Mouse (Mus musculus): ENCODE measurements around the gene Ezh1.
A peak's percentile ranks its signal among the peaks of the same experiment; 100 is the strongest.

Gene Ezh1

DNA sequence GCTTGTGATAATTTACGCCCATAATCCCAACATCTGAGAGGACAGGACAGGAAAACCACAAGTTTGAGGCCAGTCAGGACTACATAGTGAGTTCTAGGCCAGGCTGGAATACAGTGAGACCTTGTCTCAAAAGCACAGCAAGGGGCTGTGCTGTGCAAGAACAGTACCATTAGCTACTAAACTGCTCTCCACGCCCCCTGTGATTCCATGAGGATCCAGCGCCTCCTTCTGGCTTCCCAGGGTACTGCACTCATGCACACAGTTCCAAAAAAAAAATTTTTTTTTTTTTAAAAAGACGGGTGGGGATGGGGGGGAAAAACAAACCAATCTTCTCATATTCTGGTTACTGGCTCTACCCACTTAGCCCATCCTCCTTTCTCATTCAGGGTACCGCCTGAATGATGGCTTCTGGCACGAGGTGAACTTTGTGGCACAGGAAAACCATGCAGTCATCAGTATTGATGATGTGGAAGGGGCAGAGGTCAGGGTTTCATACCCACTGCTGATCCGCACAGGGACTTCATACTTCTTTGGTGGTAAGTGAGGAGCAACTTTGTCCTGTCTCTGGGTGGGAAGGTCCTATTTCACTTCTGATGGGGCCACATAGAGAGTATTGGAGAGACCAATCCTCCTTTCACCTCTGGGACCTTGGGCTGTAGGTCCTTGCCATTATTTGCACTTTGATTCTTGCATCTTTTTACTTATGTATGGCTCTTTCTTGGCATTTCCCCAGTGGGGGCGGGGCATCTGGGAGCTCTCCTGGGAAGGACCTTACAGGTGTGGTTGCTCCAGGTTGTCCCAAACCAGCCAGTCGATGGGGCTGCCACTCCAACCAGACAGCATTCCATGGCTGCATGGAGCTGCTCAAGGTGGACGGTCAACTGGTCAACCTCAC is 45.2 kb downstream of the Ezh1 start:
- DNase-seq (ENCODE audit: low spot score), result no peak

DNA sequence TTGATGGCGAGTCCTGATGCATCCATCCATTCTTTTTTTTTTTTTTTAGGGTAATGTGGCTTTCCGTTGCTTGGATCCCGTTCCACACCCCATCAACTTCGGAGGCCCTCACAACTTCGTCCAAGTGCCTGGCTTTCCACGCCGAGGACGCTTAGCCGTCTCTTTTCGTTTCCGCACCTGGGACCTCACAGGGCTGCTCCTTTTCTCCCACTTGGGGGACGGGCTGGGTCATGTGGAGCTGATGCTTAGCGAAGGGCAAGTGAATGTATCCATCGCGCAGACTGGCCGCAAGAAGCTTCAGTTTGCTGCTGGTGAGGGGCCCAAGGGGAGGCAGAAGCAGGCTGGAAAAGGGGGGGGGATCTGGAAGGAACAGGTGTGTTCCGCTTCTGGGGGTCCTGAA is 46.0 kb downstream of the Ezh1 start:
- no peak for DNase-seq (ENCODE audit: low spot score)

DNA sequence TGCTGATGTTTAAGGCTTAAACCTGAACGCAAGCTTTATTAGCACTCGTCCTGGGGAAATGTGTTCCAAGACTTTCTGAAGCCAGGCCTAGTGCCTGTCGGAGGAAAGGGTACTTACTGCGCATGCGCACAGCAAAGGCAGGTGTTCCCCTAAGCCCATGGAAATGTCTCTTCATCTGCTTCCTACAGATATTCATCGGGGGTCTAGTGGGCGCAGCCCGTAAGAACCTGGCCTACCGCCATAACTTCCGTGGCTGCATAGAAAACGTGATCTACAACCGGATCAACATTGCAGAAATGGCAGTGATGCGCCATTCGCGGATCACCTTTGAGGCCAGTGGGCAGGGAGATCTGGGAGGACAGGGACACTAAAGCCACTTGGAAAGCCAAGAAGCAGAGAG is 47.0 kb downstream of the Ezh1 start:
- no peak for DNase-seq (ENCODE audit: low spot score)

DNA sequence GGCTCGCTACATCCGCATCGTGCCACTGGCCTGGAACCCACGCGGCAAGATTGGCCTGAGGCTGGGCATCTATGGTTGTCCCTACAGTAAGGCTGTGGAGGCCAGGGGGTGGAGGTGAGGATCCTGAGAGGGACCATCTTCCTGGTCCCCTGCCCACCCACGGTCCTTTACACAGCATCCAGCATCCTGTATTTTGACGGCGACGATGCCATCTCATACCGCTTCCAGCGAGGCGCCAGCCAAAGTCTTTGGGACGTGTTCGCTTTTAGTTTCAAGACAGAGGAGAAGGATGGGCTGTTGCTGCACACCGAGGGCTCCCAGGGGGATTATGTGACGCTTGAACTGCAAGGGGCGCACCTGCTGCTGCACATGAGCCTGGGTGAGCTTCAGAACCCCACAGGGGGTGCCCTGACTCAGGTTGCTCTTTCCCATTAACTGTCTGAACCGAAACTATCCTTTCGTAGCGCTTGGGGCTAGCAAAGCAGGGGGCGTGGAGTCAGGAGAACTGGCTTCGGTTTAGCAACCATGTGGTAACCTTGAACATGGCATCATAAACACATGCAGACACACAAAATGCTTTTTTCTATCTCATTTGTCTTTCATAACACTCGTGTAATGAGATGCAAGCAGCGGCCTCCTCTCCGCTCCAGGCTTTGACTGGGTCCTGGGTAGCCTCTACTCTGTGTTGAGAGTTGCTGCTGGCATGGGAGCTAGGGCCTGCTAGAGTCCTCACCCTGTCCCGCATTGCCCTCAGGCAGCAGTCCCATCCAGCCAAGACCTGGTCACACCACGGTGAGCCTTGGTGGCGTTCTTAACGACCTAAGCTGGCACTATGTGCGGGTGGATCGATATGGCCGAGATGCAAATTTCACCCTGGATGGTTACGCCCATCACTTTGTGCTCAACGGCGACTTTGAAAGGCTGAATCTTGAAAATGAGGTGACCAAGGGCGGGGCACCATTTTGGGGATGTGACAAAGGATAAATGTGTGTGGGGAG is 47.9 kb downstream of the Ezh1 start:
- no peak for DNase-seq (ENCODE audit: low spot score)

DNA sequence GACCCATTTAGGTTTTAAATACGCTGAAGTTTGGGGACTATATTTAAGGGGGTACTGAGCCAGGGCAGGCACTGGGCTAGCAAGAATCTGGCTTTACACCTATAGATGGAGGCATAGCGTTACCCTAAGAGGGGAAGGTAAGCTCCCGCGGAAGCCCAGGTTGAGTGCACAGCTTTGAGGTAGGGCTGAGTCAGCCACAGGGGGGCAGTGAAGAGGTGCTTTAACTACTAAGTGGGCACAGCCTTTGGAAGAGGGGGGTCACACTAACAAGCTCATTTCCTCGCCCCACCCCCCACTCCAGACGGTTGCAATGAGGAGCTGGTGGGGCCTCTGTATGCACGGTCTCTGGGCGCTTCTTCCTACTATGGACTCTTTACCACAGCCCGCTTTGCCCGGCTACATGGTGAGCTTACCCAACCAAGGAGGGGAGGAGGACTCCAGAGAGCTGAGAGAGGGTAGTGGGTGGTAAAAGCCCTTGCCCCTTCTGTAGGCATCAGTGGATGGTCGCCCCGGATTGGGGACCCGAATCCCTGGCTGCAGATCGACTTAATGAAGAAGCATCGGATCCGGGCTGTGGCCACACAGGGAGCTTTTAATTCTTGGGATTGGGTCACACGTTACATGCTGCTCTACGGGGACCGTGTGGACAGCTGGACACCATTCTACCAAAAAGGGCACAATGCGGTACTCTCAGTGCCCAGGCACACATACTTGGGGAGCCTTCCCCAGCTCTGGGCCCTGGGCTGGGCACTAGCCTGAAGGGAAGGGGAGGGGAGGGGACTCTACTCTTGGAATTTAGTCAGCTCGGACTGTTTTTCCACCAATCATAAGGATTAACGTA is 49.1 kb downstream of the Ezh1 start:
- no peak for DNase-seq (ENCODE audit: low spot score)

DNA sequence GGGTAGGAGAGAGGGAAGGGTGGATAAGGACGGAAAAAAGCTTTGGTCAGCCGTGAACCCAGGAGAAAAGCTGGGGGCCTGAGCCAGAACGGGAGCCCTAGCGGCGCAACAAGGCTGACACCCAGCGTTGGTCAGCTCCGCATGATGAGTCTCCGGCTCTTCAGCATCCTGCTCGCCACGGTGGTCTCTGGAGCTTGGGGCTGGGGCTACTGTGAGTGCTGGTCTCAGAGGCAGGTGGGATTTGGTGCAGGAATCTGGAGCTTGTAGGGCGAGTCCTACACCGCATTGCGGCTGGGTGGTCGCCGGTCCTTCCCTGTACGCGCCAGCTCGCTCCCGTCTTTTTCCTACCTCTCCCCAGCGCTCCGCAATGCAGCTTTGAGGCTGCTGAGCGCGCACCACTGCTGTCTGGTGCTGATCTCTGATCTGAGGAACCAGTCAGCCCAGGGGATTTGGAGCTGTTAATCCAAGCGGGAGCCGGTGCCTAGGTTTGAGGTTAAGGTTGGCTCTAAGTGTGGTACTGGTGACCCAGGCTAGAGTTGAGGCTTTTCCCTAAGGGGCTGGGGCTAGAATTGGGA is 50.1 kb downstream of the Ezh1 start:
- DNase-seq (ENCODE audit: low spot score), result no peak

DNA sequence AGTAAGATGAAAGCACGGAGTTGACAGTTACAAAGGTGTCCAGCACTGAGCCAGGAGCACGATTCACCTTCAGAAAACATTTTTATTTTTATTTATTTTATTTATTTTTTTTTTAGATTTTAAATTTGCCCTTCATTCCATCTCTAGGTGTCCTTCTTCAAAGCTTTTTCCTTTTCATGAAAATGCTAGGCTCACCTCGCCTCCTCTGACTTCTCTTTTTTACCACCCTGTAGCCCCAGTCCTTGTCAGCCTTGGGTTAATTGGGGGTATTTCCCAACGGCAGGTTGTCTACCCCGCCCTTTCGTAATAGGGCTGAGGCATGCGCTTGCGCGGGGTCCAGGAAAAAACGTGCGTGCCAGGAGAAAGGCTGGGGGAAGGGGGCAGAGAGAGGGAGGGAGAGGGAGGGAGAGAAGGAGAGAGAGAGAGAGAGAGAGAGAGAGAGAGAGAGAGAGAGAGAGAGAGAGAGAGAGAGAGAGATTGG is 50.6 kb downstream of the Ezh1 start:
- DNase-seq (ENCODE audit: low spot score), result no peak

DNA sequence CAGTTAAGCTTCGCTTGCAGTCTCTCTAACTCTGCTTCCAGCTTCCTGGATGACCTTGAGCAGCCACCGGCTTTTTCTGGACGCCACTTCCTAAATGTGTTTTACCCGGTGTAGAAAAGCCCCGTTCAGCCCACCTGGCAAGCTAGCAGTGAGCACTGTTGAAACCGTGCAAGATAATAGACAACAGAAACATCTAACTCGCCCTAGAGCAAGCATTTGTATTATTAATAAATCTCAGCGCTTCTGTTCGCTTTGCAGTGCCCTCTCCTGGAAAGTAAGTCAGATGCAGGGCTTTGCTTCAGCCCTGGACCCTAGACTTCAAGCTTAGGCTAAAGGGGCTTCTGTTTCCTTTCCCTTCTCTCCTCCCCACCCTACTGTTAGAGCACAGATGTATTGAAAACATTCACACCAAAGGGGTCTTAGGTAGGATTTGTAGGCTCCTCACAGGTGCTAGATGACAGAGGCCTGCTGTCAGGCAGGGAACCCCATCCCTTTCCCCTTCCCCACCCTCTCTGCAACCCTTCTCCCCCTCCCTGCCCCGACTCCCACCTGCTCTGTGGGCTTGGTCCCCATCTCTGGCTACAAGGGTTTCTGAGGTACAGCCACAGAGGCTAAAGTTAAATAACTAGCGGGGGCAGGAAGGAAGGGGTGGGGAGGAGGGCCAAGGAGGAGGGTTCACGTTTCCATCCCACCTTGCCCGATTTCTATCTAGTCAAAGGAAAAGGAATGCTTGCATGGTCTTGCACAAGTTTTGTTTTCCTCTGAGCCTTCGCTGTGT is 51.2 kb downstream of the Ezh1 start, which contains the start of gene Ccr10:
Ccr10 (minus strand) TSS at position 593 of the 778 bp plus-strand sequence.
- DNase-seq (ENCODE audit: low spot score), result no peak

DNA sequence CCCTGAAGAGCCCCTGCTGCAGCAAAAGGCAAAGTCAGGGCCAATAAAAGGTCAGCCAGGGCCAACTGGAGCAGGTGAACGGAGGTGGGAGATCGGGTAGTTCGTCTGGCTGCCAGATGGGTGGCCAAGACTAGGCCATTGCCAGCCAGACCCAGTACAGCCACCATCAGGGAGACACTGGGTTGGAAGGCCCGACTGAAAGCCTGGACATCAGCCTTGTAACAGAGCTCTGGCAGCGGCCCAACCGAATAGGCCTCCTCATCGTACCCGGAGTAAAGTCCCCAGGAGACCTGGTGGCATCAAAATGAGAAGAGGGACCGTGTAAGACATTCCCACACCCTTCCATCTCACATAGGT is 51.9 kb downstream of the Ezh1 start:
- DNase-seq (ENCODE audit: low spot score), result no peak

DNA sequence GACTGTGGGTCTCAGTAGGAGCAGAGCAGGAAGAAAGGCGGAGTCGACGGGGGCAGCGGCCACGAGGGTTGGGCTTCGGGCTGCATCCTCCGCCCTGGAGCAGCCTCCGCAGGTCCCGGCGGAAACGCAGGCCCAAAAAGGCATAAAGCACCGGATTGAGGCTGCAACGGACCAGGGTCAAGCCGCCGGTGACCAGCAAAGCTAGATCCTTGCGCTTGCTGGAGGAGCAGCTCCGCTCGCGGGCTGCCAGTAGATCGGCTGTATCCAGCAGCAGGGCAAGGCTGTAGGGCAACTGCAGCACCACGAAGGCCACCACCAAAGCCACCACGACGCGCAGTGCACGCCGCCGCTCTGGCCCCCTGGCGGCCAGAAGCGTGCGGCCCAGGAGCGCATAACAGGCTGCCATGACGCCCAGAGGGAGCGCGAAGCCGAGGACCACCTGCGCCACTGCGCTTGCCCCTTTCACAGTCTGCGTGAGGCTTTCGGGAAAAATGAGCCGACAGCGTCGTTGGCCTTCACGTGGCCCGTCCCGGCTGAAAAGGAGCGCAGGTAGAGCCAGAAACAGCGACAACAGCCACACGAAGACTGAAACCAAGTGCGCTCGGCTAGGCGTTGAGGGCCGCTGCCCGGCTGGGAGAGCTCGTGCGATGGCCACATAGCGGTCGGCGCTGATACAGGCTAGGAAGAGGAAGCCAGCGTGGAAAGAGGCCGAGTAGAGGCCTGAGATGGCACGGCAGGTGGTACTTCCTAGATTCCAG is 52.5 kb downstream of the Ezh1 start:
- no peak for DNase-seq (ENCODE audit: low spot score)

DNA sequence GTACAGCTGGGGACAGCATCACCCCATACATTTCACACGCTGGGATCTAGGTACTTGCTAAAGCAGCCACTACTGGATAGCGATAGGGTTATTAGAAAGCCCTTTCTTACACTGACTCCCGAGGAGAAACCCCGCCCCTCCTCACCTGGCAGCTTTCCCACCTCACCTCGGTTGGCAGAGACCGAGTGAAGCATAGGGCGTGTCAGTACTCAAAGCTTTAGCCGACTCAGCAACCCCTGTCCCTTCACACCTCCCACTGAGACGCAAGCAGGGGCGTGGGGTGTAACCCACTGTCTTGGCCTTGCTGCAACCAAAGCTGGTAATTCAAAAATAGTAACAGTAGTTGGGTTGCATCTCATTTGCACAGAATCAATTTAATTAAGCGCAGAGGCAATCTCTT is 53.2 kb downstream of the Ezh1 start:
- DNase-seq (ENCODE audit: low spot score), result no peak

DNA sequence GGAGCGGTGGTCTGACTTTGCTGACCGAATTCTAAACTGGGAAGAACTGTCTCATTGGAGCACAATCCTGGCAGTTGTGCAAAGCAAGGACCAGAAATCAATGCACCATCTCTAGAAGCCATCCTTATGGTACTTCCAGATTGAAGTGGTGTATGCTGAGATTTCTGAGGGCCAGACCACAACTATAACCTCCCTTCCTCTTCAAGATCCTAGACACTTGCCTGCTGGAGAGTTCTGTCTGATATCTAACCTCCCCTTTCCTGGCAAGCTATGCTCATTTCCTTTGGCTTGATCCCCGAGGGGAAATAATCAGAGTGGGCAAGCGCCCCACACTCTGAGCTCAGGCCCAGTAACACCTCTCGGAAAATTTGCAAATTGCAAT is 53.8 kb downstream of the Ezh1 start:
- no peak for DNase-seq (ENCODE audit: low spot score)

DNA sequence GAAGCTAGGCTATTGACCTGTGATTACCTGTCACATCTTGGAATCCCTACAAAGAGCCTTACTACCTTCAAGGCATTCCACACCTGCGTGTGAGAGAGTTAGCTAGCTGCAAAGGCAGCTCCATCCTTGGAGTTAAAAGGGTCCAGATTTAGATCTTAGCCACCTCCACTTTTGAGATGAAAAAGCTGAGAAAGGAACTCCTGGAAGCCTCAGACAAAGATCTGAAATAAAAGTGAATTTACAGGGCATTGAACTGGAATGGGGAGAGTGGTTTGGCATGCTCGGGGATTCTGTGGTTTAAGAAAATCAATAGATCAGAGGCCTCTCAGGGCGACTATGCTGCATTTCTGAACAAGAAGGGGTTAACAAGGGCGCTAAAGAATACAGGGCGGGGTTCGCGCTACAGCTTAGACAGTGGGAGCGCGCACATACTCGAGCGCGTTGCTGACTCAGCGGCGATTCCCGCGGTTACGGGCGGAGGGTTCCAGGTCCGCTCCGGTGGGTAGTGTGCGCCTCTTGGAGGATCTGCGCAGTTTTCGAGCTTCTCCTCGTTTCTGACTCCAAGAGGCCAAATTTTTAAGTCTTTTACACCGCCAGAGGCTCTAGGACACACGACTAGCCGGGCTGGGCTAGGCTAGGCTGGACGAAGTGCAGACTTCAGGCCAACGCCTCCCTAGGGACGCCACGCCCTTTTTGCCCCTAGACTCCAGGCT is 54.4 kb downstream of the Ezh1 start:
- DNase-seq (ENCODE audit: low spot score), result no peak

DNA sequence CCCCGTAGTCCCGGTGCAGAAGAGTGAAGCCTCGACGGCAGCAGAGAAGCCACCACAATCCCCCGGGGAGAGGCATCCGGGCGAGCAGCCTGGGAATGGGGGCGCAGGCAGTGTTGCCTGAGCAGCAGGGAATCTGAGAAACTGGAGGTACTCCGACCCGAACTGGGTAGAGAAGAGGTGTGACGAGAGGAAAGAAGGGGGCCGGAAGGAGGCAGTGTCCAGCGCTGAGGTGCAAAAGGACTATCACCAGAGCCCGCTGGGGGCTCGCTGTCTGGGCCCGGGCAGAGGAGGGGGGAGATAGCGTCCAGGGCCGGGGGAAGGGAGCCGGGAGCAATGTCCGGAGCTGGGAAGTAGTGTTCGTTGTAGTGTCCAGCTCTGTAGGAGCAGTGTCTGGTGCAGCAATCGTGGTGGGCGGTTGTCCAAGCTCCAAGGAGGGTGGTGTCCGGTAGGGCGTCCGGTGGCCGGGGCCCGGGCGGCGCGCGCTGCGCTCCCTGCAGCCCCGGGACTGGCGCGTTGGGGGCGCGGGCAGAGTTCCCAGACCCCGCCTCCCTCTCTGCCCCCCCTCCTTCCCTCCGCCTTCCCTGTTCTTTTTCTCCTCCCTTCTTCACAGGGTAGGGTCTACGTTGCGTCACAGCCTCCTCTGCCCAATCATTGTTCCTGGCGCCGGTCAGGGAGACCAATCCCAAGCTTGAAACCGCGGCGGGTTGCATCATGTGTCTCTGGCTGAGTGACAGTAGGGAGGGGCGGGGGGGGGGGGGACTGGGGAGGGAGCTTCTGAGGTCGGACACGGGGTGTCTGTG is 55.3 kb downstream of the Ezh1 start, which contains the start of gene Plekhh3:
Plekhh3 (minus strand) TSS at position 541 of the 800 bp plus-strand sequence.
- DNase-seq (ENCODE audit: low spot score), result peak; percentile 93

DNA sequence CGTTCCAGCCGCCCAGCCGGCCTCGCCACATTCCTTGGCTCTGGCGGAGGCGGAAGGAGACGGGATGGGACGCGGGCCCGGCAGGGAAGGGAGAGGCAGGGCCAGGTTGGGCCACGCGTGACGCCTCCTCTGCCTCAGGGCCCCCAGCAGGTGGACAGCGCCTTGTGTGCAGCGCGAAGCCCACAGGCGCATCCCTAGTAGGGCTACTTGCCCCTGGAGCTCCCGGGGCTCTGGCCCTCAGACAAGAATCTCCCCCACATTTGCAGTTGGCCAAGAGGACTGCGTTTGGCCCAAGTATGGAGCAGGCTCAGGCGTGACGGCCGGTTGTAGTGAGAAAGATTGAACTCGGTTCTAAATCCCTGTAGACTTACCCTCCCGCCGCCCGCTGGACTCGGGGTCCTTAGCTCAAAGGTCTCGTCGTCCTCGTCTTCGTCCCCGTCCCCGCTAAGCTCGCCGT is 55.9 kb downstream of the Ezh1 start, which contains the start of gene Cntnap1:
Cntnap1 (plus strand) TSS at position 170 of the 457 bp plus-strand sequence.
- no peak for DNase-seq (ENCODE audit: low spot score)

DNA sequence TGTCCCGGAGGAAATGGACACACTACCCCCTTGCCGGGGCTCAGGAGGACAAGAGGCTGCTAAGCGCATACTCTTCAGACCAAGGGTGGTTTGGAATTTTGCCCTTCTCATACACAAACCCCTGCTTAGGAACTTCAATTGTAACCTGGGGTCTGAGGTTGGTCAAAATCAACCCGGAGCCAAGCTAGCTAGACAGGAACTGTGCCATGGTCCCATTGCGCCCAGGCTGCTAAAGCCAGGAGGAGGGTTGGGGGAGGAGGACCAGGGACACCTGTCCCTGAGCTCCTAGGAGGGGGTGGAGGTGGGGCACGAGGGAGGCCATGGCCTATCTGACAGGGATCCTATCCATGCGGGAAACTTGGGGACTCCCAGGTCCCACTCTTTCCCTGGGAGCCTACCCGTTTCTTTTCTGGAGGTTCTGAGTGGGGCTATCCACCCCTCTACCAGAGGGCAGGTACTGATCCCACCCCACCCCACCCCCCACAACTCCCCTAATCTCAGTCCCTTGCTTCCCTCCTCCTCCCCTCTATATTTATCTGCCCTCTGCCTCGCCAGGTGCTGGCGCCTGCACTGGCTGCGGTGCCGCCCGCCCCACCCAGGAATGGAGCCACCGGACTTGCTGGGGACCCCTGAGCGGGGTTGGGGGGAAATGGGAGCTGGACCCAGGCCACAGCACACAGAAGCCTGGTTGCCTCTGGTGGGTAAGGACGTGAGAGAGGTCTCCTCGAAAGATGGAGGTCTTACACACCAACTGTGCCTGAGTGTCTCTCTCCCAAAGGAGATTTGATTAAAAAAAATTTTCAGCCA is 56.8 kb downstream of the Ezh1 start:
- DNase-seq (ENCODE audit: low spot score), result no peak

DNA sequence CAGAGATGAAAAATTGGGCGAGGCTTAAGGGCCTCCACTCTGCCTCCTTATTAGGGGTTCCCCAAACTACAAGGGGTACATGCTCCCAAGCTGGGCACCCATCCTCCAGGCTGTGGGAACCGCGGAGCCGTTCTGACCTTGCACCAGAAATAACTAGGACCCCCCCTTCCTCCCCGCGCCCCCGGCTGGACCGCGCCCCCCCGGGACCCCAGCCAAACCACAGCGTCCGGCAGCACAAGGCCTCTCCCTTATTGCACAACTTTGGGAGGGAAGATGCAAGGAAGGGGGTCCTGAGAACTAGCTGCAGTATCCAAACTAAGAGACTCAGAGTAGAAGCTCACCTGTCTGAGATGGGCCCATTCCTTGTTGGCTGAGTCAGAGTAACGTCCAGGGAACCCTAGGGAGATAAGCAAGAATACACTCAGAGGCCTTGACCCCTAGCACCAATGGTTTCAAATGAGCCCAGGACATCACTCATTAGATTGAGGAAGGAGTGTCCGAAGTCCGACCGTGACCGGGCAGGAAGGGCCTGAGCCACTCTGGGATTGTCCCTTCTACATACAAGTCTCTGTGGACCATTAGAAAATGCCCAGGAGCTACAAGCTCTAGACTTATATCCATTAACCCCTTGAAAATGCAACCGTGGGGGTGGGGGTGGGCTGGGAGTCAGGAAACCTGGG is 57.8 kb downstream of the Ezh1 start:
- DNase-seq (ENCODE audit: low spot score), result no peak
